Mouse (Mus musculus) thymus, postnatal 14 days (tissue): ENCODE results near the gene Ppcdc.

ENCODE experiments used
- DNase-seq: peaks from one replicate; pipeline ENCODE4 v3.0.0; 2021

Gene Ppcdc

DNA sequence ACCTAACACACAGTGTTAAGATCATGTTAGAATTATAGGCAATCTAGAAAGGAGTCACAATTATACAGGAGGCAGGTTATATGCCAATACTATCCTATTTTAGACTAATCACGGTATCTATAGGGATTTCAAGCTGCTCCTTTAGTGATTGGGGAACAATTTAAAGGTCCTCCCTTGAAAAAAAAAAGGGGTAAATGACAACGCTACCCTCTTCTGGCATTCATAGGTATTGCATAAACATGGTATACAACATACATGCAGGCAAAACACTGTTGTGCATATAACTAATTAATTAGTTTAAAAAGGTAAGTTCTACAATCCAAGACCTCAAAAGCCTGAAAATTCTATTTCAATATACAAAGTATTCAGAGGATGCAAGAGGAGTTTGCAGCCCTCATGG, 88.6 kb downstream of the Ppcdc start:
- DNase-seq: peak; percentile 60

DNA sequence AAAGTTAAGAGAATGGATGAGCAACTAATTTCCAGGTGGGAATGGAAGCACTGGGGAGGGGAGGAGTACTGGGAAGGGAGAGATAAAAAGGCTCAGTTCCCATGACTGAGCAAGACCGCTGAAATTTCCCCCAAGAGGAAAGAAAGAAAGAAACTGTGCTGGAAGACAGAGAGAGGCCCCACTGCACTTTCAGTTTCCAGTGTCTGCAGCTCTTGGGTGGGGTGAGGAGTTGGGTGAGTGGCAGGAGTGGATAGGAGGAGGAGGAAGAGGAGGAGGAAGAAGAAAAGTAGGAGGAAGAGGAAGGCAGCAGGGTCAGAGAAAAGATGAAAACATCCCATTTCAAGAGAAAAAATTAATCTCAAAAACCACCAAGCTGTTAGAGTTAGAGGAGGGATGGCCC, 94.0 kb downstream of the Ppcdc start:
- DNase-seq: no peak

DNA sequence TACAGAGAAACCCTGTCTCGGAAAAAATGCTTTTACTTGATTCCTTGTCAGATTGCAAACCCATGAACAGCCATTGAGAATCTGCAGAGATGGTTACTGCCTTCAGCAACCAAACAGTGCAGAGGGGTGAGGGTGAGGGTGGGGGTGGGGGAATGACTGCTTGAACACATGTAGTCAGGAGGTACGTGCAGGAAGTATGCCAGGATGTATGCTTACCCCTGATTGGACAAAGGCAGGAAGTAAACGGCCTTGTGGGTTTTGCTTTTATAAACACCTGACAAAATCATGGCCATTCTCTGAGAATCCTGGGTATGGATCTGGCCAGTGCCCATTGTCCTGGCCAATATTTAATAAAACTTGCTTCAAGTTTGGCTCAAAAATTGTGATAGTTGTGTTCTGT, 96.2 kb downstream of the Ppcdc start:
- DNase-seq: peak; percentile 44

DNA sequence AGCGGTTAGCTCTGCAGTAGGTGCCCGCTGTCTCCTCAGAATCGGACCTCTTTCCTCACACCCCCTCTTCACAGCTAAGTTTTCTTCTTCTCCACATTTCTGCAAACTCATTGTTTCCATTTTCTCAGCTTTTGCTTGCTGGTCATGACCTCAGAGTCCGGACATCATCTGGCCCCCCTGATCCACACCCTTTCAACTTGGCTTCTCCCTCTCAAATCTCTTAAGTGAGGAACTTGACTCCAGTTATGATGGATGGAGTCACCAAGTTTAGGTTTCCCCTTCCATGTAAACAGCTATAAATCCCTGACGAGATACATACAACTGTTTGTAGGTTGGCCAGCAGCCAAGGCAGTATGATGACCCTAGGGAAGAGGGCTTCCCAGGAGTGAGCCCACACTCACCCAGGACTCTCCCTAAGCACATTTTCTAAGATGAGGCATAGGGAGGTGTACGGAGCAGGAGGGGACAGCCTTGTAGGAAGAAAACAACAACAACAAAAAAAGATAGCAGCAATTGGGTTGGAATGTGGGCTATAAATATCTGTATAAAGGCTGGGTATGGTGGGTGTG, 96.9 kb downstream of the Ppcdc start:
- DNase-seq: no peak

DNA sequence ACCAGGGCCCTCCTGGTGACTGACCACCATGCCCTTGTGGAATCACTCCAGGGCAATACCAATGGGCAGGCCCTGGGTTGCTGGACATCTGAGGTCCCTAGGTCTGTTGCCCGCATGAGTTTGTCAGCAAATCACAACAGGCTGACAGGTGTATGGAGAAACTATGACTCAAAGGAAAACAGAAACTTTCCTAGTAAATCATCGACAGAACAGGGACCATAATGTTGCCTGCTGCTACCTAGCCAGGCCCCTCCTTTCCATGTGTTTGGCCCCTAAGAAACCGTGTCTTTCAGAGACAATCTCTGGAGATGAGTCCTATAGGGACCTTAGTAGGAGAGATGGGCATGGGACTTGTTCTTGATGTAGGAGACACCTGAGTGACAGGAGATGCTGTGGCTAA, 97.7 kb downstream of the Ppcdc start:
- no peak for DNase-seq

DNA sequence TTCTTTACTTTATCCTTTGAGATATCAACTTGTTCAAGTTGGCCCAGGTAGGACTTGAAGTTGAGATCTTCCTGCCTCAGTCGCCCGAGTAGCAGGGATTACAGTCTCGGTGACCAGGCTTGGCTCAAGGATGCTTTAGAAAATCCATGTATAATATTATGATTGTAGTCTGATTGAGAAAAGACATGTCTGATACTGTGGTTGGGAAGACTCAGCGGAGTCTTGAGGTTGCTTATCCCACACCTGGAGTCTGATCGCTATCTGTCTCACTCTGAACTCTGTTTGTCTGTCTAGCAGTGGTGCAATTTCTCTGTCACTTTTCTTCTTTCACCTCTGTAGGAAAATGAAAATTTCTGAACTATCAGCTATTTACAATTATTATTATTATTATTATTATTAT, 99.6 kb downstream of the Ppcdc start:
- peak; percentile 16 for DNase-seq

DNA sequence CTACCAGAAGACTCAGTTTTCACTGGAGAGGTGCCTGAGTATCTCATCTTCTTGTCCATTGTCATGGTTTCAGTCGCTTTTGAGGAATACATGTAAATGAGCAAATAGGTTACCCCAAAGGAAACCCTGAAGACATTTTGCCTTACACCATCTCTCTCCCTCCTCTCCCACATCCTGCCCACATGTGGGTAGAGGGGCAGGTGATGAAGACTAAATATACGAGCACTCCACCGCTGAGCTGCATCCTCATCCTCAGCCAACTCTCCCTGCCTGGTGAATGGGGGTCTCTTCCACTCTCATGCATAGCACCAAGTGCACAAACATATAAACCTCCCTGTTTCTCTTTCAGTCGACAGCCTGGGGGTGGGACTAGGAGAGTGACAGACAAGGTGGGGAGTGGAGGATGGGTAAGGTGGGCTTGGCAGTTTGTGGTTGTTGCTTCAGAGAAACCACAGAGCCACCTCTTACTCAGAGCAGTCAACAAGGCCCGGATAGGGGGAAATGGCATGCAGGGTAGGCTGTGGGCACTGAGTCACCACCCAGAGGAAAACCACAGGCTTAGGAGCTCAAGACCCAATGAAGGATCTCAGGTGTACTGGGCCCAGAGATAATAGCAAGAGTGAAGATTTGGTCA, 100.2 kb downstream of the Ppcdc start:
- DNase-seq: peak; percentile 86

DNA sequence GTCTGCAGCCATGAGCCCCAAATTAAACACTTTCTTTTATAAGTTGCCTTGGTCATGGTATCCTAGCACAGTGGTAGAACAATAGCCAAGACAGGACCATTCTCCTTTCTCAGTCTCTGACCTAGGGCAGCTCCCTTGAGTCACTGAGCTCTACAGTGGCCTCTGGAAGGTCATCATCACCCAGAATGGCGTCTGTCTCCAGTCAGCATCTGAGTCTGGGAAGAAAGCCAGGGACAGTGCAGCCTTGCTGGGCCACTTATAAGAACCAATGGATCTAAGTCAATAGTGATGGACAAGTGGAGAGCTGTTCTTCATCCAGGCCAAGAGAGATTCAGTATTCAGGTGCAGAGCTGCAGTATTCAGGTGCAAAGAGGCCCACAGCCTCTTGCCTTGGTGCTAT, 101.2 kb downstream of the Ppcdc start:
- no peak for DNase-seq
